Mouse (Mus musculus): Measurements from ENCODE around the gene Gm9513. TPM values are rescaled to one million over a fixed set of nuclear protein-coding genes. Genes with fewer than 3 reads are reported as not detected.

The Gm9513 gene
- not detected in 2 replicates for polyA plus RNA-seq (2014; fragmentation: Nextera tagmentation; extraction: Ambion mirVana)

DNA sequence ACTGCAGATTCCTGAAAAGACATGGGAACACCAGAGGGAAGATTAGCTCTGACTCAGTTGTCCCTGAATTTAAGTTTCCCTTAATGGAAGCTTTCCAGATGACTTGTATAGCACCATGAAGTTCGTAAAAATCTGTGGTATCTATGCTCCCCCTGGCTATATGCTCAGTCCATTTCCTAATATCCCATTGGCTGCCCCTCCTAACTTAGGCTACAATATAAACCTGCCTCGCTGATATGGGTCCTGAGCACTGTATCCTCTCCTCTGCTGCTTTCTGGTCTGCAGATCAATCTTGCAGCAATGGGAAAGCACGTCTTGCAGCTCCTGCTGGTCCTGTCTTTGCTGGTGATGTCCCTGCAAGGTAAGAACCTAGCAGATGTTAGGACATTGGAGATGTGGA is at the start of gene Gm9513:
TSS of gene Gm9513 (plus strand) at position 301 of the 400 bp plus-strand sequence.
- no peaks in the 10 kb centered on the region for H3K27me3 ChIP-seq (ENCODE audit: control insufficient read depth, insufficient read depth, low read length)
- H3K4me2 ChIP-seq (replicated peaks) = no peak within 1 kb of the TSS
- H3K4me1 ChIP-seq (replicated peaks; ENCODE audit: control insufficient read depth, insufficient read depth, low read length) = no peaks in the 10 kb centered on the region
- 70% methylated on average over 3 of the region's 3 CpGs for WGBS
- no peak within 1 kb of the TSS for H3K9ac ChIP-seq
- H3K4me3 ChIP-seq (replicated peaks; ENCODE audit: low read length) = no peak within 1 kb of the TSS
- H3K9me3 ChIP-seq (ENCODE audit: control insufficient read depth, low read length) = peaks cover 19% of the 10 kb centered on the region
- DNase-seq (ENCODE audit: low spot score) = no peak
- no peaks in the 10 kb centered on the region for H3K36me3 ChIP-seq (replicated peaks; ENCODE audit: control insufficient read depth, insufficient read depth)
- no peak within 1 kb of the TSS for H3K27ac ChIP-seq
- no peak for ATAC-seq (ENCODE audit: low FRiP score)

GRCm38 (mm10) chr9:36431584-36431983 is 43.9 kb upstream of the Gm9513 start, which contains the start of gene Gm7257:
Gene Gm7257 (plus strand): TSS chr9:36431884.
- Histone ChIP-seq H3K27ac (no peak within 1 kb of the TSS), H3K9ac (no peak within 1 kb of the TSS), H3K36me3 (replicated peaks; ENCODE audit: control insufficient read depth, insufficient read depth) (no peaks in the 10 kb centered on the region), H3K27me3 (ENCODE audit: control insufficient read depth, insufficient read depth, low read length) (no peaks in the 10 kb centered on the region), H3K4me1 (replicated peaks; ENCODE audit: control insufficient read depth, insufficient read depth, low read length) (no peaks in the 10 kb centered on the region), H3K4me3 (replicated peaks; ENCODE audit: low read length) (no peak within 1 kb of the TSS), H3K9me3 (ENCODE audit: control insufficient read depth, low read length) (0 out of 2 replicates have a peak, but pooled peaks cover 18% of the 10 kb centered on the region), H3K4me2 (replicated peaks) (no peak within 1 kb of the TSS)
- 77% methylated on average over 4 of the region's 4 CpGs for WGBS
- ATAC-seq (ENCODE audit: low FRiP score) (no peak), DNase-seq (ENCODE audit: low spot score) (no peak)

- H3K27ac ChIP-seq = no peak overlapping the region
- H3K36me3 ChIP-seq (replicated peaks; ENCODE audit: control insufficient read depth, insufficient read depth) = no peaks in the 10 kb centered on the region
- no peak overlapping the region for H3K9ac ChIP-seq
- DNase-seq (ENCODE audit: low spot score) = no peak
- H3K9me3 ChIP-seq (ENCODE audit: control insufficient read depth, low read length) = 0 out of 2 replicates have a peak, but pooled peaks cover 27% of the 10 kb centered on the region
- no peak overlapping the region for H3K4me3 ChIP-seq (replicated peaks; ENCODE audit: low read length)
- 55% methylated on average over 2 of the region's 2 CpGs for WGBS
- H3K4me2 ChIP-seq (replicated peaks) = no peak overlapping the region
- no peak for ATAC-seq (ENCODE audit: low FRiP score)
- H3K4me1 ChIP-seq (replicated peaks; ENCODE audit: control insufficient read depth, insufficient read depth, low read length) = no peaks in the 10 kb centered on the region
- no peaks in the 10 kb centered on the region for H3K27me3 ChIP-seq (ENCODE audit: control insufficient read depth, insufficient read depth, low read length)
Observed at GRCm38 (mm10) chr9:36435051-36435764, 40.2 kb upstream of the Gm9513 start.

GRCm38 (mm10) chr9:36494501-36495220 is 19.2 kb downstream of the Gm9513 start:
- Histone ChIP-seq H3K4me3 (replicated peaks; ENCODE audit: low read length) (no peak overlapping the region), H3K4me2 (replicated peaks) (no peak overlapping the region), H3K9me3 (ENCODE audit: control insufficient read depth, low read length) (peaks cover 11% of the 10 kb centered on the region; the same call in 1 of the 2 replicates), H3K27ac (no peak overlapping the region), H3K27me3 (ENCODE audit: control insufficient read depth, insufficient read depth, low read length) (no peaks in the 10 kb centered on the region), H3K9ac (no peak overlapping the region), H3K4me1 (replicated peaks; ENCODE audit: control insufficient read depth, insufficient read depth, low read length) (no peaks in the 10 kb centered on the region), H3K36me3 (replicated peaks; ENCODE audit: control insufficient read depth, insufficient read depth) (no peaks in the 10 kb centered on the region)
- WGBS = 91% methylated on average over 4 of the region's 4 CpGs
- no peak for ATAC-seq (ENCODE audit: low FRiP score)
- DNase-seq (ENCODE audit: low spot score) = no peak

GRCm38 (mm10) chr9:36495824-36496223 is 20.4 kb downstream of the Gm9513 start:
- H3K4me1 ChIP-seq (replicated peaks; ENCODE audit: control insufficient read depth, insufficient read depth, low read length) = no peaks in the 10 kb centered on the region
- DNase-seq (ENCODE audit: low spot score) = no peak
- no peaks in the 10 kb centered on the region for H3K27me3 ChIP-seq (ENCODE audit: control insufficient read depth, insufficient read depth, low read length)
- no peak overlapping the region for H3K4me3 ChIP-seq (replicated peaks; ENCODE audit: low read length)
- H3K9me3 ChIP-seq (ENCODE audit: control insufficient read depth, low read length) = peaks cover 11% of the 10 kb centered on the region; the same call in 1 of the 2 replicates
- H3K27ac ChIP-seq = no peak overlapping the region
- ATAC-seq (ENCODE audit: low FRiP score) = no peak
- no peak overlapping the region for H3K9ac ChIP-seq
- no peaks in the 10 kb centered on the region for H3K36me3 ChIP-seq (replicated peaks; ENCODE audit: control insufficient read depth, insufficient read depth)
- WGBS = 57% methylated on average over 1 of the region's 1 CpGs
- no peak overlapping the region for H3K4me2 ChIP-seq (replicated peaks)

- Histone ChIP-seq H3K27ac (no peak overlapping the region), H3K36me3 (replicated peaks; ENCODE audit: control insufficient read depth, insufficient read depth) (no peaks in the 10 kb centered on the region), H3K4me2 (replicated peaks) (no peak overlapping the region), H3K9me3 (ENCODE audit: control insufficient read depth, low read length) (peaks cover 39% of the 10 kb centered on the region), H3K9ac (no peak overlapping the region), H3K4me3 (replicated peaks; ENCODE audit: low read length) (no peak overlapping the region), H3K4me1 (replicated peaks; ENCODE audit: control insufficient read depth, insufficient read depth, low read length) (no peaks in the 10 kb centered on the region), H3K27me3 (ENCODE audit: control insufficient read depth, insufficient read depth, low read length) (no peaks in the 10 kb centered on the region)
- no peak for DNase-seq (ENCODE audit: low spot score)
- WGBS = 81% methylated on average over 5 of the region's 5 CpGs
- ATAC-seq (ENCODE audit: low FRiP score) = no peak
Observed at GRCm38 (mm10) chr9:36504211-36504610, 28.8 kb downstream of the Gm9513 start.

Other genes starting within 250 kb of the Gm9513 start
- not detected in 2 replicates for gene Gm7257, start 43.8 kb upstream of the Gm9513 start, polyA plus RNA-seq (2014; fragmentation: Nextera tagmentation; extraction: Ambion mirVana)
- gene Gm5615, start 66.3 kb downstream of the Gm9513 start, polyA plus RNA-seq (2014; fragmentation: Nextera tagmentation; extraction: Ambion mirVana) = not detected in 2 replicates
- not detected in 2 replicates for gene Gm17689, start 107.0 kb downstream of the Gm9513 start, polyA plus RNA-seq (2014; fragmentation: Nextera tagmentation; extraction: Ambion mirVana)
- gene A630095E13Rik, start 167.7 kb downstream of the Gm9513 start, polyA plus RNA-seq (2014; fragmentation: Nextera tagmentation; extraction: Ambion mirVana) = not detected in 2 replicates
- gene Acrv1, start 217.6 kb downstream of the Gm9513 start, polyA plus RNA-seq (2014; fragmentation: Nextera tagmentation; extraction: Ambion mirVana) = not detected in 2 replicates

Measured in hindbrain, embryonic 14.5 days (tissue).